Mouse (Mus musculus) G1E (cell line): ENCODE data around the gene Rcc1.
"Not testable (repeated sequence)": the region's sequence is repeated elsewhere in the genome, so short reads cannot be mapped to it uniquely, and the experiment has no call there.

Experiments
- CTCF ChIP-seq: IDR thresholded peaks from 2 replicates; pipeline ENCODE4 v1.5.1; 2012; ENCODE audit warnings: low read depth, low read length, inconsistent platforms, mixed read lengths
- GATA1 ChIP-seq: IDR thresholded peaks from 2 replicates; pipeline ENCODE4 v1.6.1; 2012; ENCODE audit warnings: borderline replicate concordance, low read length, inconsistent platforms, mixed read lengths
- GATA2 ChIP-seq: IDR thresholded peaks from 2 replicates; pipeline ENCODE4 v1.6.1; 2012; ENCODE audit warnings: low read depth, low read length, inconsistent platforms, borderline replicate concordance

- TF ChIP-seq CTCF, GATA1, GATA2: not testable (repeated sequence)
Observed at GRCm38 (mm10) chr4:132288840-132289239, 64.6 kb downstream of the Rcc1 start.
